Mouse (Mus musculus) midbrain, embryonic 14.5 days (tissue): ENCODE results near the gene Ran. TPM values are rescaled to one million over a fixed set of nuclear protein-coding genes. Genes with fewer than 3 reads are reported as not detected.

ENCODE experiments used
- ATAC-seq: fragments of 200-750 bp; cut with Nextera tagmentation; 2 replicates; pipeline ENCODE4 v1.8.0; 2017; ENCODE audit warnings: moderate number of reproducible peaks, moderate library complexity; ENCODE audit not compliant: low FRiP score, low TSS enrichment
- DNase-seq: peaks from one replicate; pipeline ENCODE4 v3.0.0-alpha.2; 2015
- H3K27ac ChIP-seq: fragments of 300-500 bp; sonication (generic); replicated peaks from 2 replicates; pipeline ENCODE4 v1.5.1; 2014; ENCODE audit warnings: mild to moderate bottlenecking, low read depth, low read length, moderate library complexity
- H3K27me3 ChIP-seq: fragments of 300-500 bp; sonication (generic); 2 replicates; pipeline ENCODE4 v1.6.1; 2014; ENCODE audit warnings: low read length, control low read depth, mixed read lengths; ENCODE audit not compliant: control insufficient read depth, insufficient read depth
- H3K36me3 ChIP-seq: fragments of 300-500 bp; sonication (generic); 2 replicates; pipeline ENCODE4 v1.6.1; 2014; ENCODE audit warnings: low read length, control low read depth; ENCODE audit not compliant: control insufficient read depth, insufficient read depth
- H3K4me1 ChIP-seq: fragments of 300-500 bp; sonication (generic); 2 replicates; pipeline ENCODE4 v1.6.1; 2014; ENCODE audit warnings: mild to moderate bottlenecking, antibody characterized with exemption, low read length, control low read depth; ENCODE audit not compliant: control insufficient read depth, insufficient read depth
- H3K4me2 ChIP-seq: fragments of 300-500 bp; sonication (generic); 2 replicates; pipeline ENCODE4 v1.6.1; 2014; ENCODE audit warnings: mild to moderate bottlenecking, low read length, moderate library complexity
- H3K4me3 ChIP-seq: fragments of 300-500 bp; sonication (generic); replicated peaks from 2 replicates; pipeline ENCODE4 v1.5.1; 2014; ENCODE audit warnings: low read depth, low read length
- H3K9ac ChIP-seq: fragments of 300-500 bp; sonication (generic); replicated peaks from 2 replicates; pipeline ENCODE4 v1.6.1; 2014; ENCODE audit warnings: mild to moderate bottlenecking, low read length, moderate library complexity
- H3K9me3 ChIP-seq: fragments of 300-500 bp; sonication (generic); 2 replicates; pipeline ENCODE4 v1.6.1; 2016; ENCODE audit warnings: low read length, control low read depth, mixed read lengths; ENCODE audit not compliant: control insufficient read depth
- WGBS: fragments of 180-500 bp; shearing (Covaris S2); extraction: QIAGEN DNeasy Blood & Tissue Kit; methylation state at CpG from one replicate; pipeline ENCODE4 v1.1.7; 2014; 5-methylcytosine and 5-hydroxymethylcytosine counted together
- polyA plus RNA-seq: library from polyadenylated mRNA; unstranded; fragments of >200 nt; fragmentation: Nextera tagmentation; extraction: Ambion mirVana; gene quantifications from 2 replicates; pipeline ENCODE4 v1.2.1, GENCODE M21; 2014

The Ran gene
- polyA plus RNA-seq, 1 experiment from 2014 or later, result 451 TPM

DNA sequence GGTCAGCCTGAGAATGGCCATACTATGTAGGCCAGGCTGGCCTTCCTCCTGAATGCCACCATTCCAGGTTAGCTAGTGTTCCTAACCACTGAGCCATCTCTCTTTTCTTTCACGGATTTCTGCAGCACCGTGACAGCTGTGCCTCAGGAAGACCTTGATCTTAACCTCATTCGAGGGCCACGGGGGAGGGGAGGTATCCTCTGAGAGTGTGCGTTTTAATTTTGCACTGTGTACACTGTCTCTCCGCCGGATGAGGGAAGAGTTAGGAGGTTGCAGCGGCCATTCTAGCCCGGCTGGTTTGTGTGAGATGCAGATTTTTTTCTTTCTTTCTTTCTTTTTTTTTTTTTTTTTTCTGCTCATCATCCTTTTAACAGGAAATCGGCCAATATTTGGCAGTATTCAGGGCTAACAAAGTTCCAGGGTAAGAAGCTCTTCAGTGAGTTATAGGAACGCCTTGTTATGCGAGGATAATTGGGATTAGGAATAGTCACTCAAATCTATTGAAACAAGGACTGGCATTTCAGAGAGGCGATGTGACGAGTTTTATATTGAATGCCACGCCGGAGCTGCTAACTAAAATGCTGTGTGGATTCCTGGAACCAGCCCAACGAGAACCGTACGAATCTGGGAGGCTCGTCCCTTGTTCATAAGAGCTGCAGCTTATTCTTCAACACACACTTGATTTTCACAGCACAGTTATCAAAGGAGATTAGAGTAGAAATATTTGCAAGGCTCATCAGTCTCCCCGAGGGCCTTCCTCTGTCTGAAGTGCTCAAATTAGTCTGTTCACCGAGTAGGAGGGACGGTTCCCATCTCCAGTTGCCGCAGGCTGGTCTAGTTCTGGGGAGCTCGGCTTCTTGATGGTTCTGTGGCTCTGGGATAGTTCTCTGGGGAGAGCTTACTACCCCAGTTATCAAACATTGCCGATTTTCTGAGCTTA lies 26.0 kb downstream of the Ran start:
- Histone ChIP-seq H3K4me1 (peaks cover 18% of the 10 kb centered on the region; the same call in 1 of the 2 replicates), H3K27ac (peak overlapping the region; percentile 79), H3K36me3 (no peaks in the 10 kb centered on the region), H3K9me3 (no peaks in the 10 kb centered on the region), H3K4me3 (no peak overlapping the region), H3K27me3 (no peaks in the 10 kb centered on the region), H3K4me2 (peak overlapping the region; percentile 37), H3K9ac (no peak overlapping the region)
- ATAC-seq, result no peak; the same call in 1 of the 2 replicates
- peak; percentile 75 for DNase-seq
- 11% methylated on average over 26 of the region's 26 CpGs for WGBS

GRCm38 (mm10) chr5:129049372-129049771 lies 29.5 kb downstream of the Ran start:
- WGBS, result 46% methylated on average over 9 of the region's 9 CpGs
- H3K4me2 ChIP-seq, result no peak overlapping the region
- peak; percentile 83 for DNase-seq

DNA sequence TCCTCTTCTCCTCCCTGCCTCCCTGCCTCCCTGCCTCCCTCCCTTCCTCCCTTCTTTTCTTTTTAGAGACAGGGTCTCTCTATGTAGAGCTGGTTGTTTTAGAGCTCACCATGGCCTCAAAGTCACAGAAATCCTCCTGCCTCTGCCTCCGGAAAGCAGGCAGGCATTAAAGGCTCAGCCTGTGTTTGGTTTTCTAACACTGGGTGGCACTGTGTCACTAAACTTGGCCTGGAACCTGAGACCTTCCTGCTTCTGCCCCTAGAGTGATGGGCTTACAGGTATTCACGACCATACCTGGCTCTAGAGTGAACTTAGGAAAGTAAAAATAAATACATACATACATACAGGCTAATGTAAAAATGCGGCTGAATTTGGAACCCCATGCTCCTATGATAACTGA lies 32.0 kb downstream of the Ran start:
- Histone ChIP-seq H3K9ac (no peak overlapping the region), H3K27me3 (no peaks in the 10 kb centered on the region), H3K27ac (no peak overlapping the region), H3K4me3 (no peak overlapping the region), H3K36me3 (no peaks in the 10 kb centered on the region), H3K4me2 (no peak overlapping the region), H3K4me1 (peaks cover 20% of the 10 kb centered on the region), H3K9me3 (no peaks in the 10 kb centered on the region)
- no peak for DNase-seq
- whole genome bisulfite sequencing, result 91% methylated on average over 3 of the region's 3 CpGs
- ATAC-seq, result no peak

More at GRCm38 (mm10) chr5:129049372-129049771, 29.5 kb downstream of the Ran start:
- no peaks in the 10 kb centered on the region for H3K9me3 ChIP-seq
- no peak overlapping the region for H3K4me3 ChIP-seq
- no peaks in the 10 kb centered on the region for H3K27me3 ChIP-seq
- no peak overlapping the region for H3K27ac ChIP-seq
- no peak for ATAC-seq
- peaks cover 29% of the 10 kb centered on the region for H3K4me1 ChIP-seq
- no peaks in the 10 kb centered on the region for H3K36me3 ChIP-seq
- no peak overlapping the region for H3K9ac ChIP-seq

DNA sequence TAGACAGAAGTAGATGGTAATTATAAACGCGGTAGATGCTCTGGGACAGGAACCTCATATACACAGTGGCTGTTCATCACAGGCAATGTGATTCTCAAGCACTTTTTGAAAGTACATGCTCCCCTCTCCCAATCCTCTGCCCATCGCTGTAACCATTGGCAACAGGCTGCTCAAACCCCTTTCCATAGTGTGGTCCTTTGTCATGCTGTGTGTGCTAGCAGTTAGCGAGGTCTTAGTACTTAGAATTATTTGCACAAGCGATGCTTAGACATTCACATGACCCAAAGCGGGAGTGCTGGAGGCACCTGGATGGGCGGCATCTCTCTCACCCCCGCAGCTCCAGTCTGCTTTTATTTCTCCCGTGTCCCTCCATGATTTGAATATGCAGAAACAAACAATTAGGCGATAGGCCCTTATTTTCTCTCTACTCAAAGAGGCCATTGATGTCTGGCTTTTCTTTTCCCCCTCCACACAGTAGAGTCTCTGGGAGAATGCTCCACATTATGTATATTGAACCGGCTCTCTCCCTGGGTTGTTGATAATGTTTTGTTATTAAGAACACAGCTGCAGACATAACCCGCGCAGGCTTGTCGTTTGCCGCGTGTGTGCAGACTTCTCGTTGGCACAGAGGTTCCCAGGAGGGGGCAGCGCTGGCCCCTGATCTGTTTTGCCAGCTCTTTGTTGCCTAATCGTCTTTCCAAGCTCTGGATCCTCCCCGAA lies 32.9 kb downstream of the Ran start:
- Histone ChIP-seq H3K4me1 (peaks cover 20% of the 10 kb centered on the region), H3K9ac (peak overlapping the region; percentile 34), H3K27me3 (no peaks in the 10 kb centered on the region), H3K36me3 (no peaks in the 10 kb centered on the region), H3K9me3 (no peaks in the 10 kb centered on the region), H3K4me2 (peak overlapping the region; percentile 35), H3K27ac (peak overlapping the region; percentile 83), H3K4me3 (no peak overlapping the region)
- DNase-seq, result peak; percentile 74
- WGBS, result 10% methylated on average over 20 of the region's 20 CpGs
- ATAC-seq, result peak; percentile 67; the same call in 1 of the 2 replicates

- peaks cover 12% of the 10 kb centered on the region for H3K4me1 ChIP-seq
- H3K27me3 ChIP-seq, result no peaks in the 10 kb centered on the region
- 86% methylated on average over 9 of the region's 9 CpGs for WGBS
- ATAC-seq (no peak), DNase-seq (no peak)
- no peak overlapping the region for H3K4me2 ChIP-seq
- no peak overlapping the region for H3K4me3 ChIP-seq
- H3K9me3 ChIP-seq, result no peaks in the 10 kb centered on the region
- no peak overlapping the region for H3K9ac ChIP-seq
- no peak overlapping the region for H3K27ac ChIP-seq
- no peaks in the 10 kb centered on the region for H3K36me3 ChIP-seq
Observed at GRCm38 (mm10) chr5:129054675-129055284, 34.9 kb downstream of the Ran start.

- no peaks in the 10 kb centered on the region for H3K27me3 ChIP-seq
- DNase-seq (no peak), ATAC-seq (no peak)
- no peak overlapping the region for H3K9ac ChIP-seq
- 79% methylated on average over 3 of the region's 3 CpGs for WGBS
- no peaks in the 10 kb centered on the region for H3K36me3 ChIP-seq
- no peak overlapping the region for H3K27ac ChIP-seq
- no peaks in the 10 kb centered on the region for H3K9me3 ChIP-seq
- peaks cover 4% of the 10 kb centered on the region; the same call in 1 of the 2 replicates for H3K4me1 ChIP-seq
- H3K4me3 ChIP-seq, result no peak overlapping the region
- H3K4me2 ChIP-seq, result no peak overlapping the region
Observed at GRCm38 (mm10) chr5:129059116-129059515, 39.2 kb downstream of the Ran start.

DNA sequence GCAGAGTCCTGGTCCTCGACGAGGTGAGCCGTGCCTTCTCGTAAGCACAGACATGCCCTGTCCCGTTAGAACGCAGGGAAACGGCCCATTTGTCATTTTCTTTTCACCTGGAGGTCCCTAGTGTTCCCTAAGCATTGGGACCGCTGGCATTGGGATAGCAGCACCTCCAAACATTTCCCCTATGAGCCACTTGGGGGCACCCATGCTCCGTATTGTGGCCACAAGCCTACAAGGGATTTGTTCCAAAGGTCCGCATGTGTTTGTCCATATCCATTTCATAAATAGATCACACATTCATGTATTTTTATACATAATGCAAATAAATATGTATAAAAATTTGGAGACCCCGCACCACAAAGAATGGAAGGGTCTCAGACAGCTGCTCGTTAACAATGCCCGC lies 41.7 kb downstream of the Ran start:
- Histone ChIP-seq H3K4me1 (peaks cover 4% of the 10 kb centered on the region; the same call in 1 of the 2 replicates), H3K9ac (no peak overlapping the region), H3K36me3 (no peaks in the 10 kb centered on the region), H3K9me3 (no peaks in the 10 kb centered on the region), H3K27me3 (no peaks in the 10 kb centered on the region), H3K27ac (no peak overlapping the region), H3K4me3 (no peak overlapping the region), H3K4me2 (no peak overlapping the region)
- 23% methylated on average over 13 of the region's 13 CpGs for WGBS
- DNase-seq (peak; percentile 91), ATAC-seq (no peak; the same call in 1 of the 2 replicates)

DNA sequence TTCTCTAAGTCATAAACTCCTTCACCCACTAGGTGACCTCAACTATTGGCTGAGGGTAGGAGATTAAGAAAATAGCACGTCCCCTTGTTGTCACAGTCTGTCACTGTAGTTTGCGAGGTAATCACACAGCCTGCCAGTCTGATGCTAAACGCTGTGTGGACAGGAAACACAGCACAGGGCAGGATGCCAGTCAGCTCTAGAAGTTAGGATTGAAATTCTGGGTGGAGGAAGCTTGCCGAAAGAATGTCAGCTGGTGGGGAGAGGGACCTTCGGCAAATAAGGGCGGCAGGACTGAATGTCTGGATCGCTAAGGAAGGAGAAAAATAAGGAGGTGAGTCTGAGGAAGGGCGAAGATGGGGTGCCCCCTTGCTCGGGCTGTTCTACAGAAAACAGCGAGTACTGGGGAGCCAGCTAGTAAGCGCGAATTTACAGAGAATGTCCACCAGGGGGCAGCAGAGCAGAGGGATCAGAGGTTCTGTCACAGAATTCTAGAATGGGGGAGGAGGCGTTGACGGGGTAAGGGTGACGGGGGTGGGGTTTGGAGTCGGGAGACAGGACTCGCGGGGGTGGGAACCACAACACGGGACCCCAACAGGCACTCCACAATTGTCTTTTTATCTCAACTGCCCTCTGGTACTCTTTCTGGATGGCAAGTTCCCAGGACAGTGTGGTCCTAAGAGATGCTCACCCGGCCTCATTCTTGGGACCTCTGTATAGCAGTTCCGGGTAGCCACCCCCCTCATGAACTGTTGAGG lies 43.3 kb downstream of the Ran start:
- H3K4me1 ChIP-seq, result peaks cover 4% of the 10 kb centered on the region; the same call in 1 of the 2 replicates
- H3K4me3 ChIP-seq, result peak overlapping the region; percentile 20
- no peaks in the 10 kb centered on the region for H3K36me3 ChIP-seq
- 12% methylated on average over 21 of the region's 21 CpGs for WGBS
- peak; percentile 48; the same call in 1 of the 2 replicates for ATAC-seq
- H3K9me3 ChIP-seq, result no peaks in the 10 kb centered on the region
- H3K27ac ChIP-seq, result no peak overlapping the region
- H3K27me3 ChIP-seq, result no peaks in the 10 kb centered on the region
- peak overlapping the region; percentile 51 for H3K4me2 ChIP-seq
- H3K9ac ChIP-seq, result 0 out of 2 replicates have a peak overlapping the region, but pooled peaks have one; percentile 10
- DNase-seq, result peak; percentile 92
